Mouse (Mus musculus): Measurements from ENCODE around the gene Ccne1. TPM values are rescaled to one million over a fixed set of nuclear protein-coding genes. Genes with fewer than 3 reads are reported as not detected.

Gene Ccne1
- total RNA-seq, 2 experiments from 2014 or later, result 130 to 164 TPM

GRCm38 (mm10) chr7:38106711-38107311, 523 bp downstream of the Ccne1 start:
- ATAC-seq (replicated peaks; ENCODE audit: low FRiP score, low TSS enrichment, poor library complexity, severe bottlenecking), result 0 out of 2 replicates have a peak, but pooled peaks have one; percentile 2

GRCm38 (mm10) chr7:38105379-38105778, 2.0 kb downstream of the Ccne1 start:
- peak; percentile 81 for ATAC-seq (replicated peaks; ENCODE audit: low FRiP score, low TSS enrichment, poor library complexity, severe bottlenecking)

GRCm38 (mm10) chr7:38104097-38104496, 3.2 kb downstream of the Ccne1 start:
- no peak for ATAC-seq (replicated peaks; ENCODE audit: low FRiP score, low TSS enrichment, poor library complexity, severe bottlenecking)

- ATAC-seq (replicated peaks; ENCODE audit: low FRiP score, low TSS enrichment, poor library complexity, severe bottlenecking), result no peak
Observed at GRCm38 (mm10) chr7:38094353-38094752, 13.0 kb downstream of the Ccne1 start.

GRCm38 (mm10) chr7:38093101-38093500, 14.2 kb downstream of the Ccne1 start:
- no peak for ATAC-seq (replicated peaks; ENCODE audit: low FRiP score, low TSS enrichment, poor library complexity, severe bottlenecking)

- no peak for ATAC-seq (replicated peaks; ENCODE audit: low FRiP score, low TSS enrichment, poor library complexity, severe bottlenecking)
Observed at GRCm38 (mm10) chr7:38089930-38090675, 17.2 kb downstream of the Ccne1 start.

- ATAC-seq (replicated peaks; ENCODE audit: low FRiP score, low TSS enrichment, poor library complexity, severe bottlenecking), result no peak
Observed at GRCm38 (mm10) chr7:38088456-38088855, 18.9 kb downstream of the Ccne1 start.

- no peak for ATAC-seq (replicated peaks; ENCODE audit: low FRiP score, low TSS enrichment, poor library complexity, severe bottlenecking)
Observed at GRCm38 (mm10) chr7:38087856-38088255, 19.5 kb downstream of the Ccne1 start.

GRCm38 (mm10) chr7:38086401-38086800, 20.9 kb downstream of the Ccne1 start:
- no peak for ATAC-seq (replicated peaks; ENCODE audit: low FRiP score, low TSS enrichment, poor library complexity, severe bottlenecking)

- ATAC-seq (replicated peaks; ENCODE audit: low FRiP score, low TSS enrichment, poor library complexity, severe bottlenecking), result peak; percentile 57
Observed at GRCm38 (mm10) chr7:38085573-38086211, 21.6 kb downstream of the Ccne1 start.

- peak; percentile 90 for ATAC-seq (replicated peaks; ENCODE audit: low FRiP score, low TSS enrichment, poor library complexity, severe bottlenecking)
Observed at GRCm38 (mm10) chr7:38084778-38085572, 22.4 kb downstream of the Ccne1 start.

- no peak for ATAC-seq (replicated peaks; ENCODE audit: low FRiP score, low TSS enrichment, poor library complexity, severe bottlenecking)
Observed at GRCm38 (mm10) chr7:38082971-38083370, 24.4 kb downstream of the Ccne1 start.

GRCm38 (mm10) chr7:38077189-38077588, 30.1 kb downstream of the Ccne1 start:
- ATAC-seq (replicated peaks; ENCODE audit: low FRiP score, low TSS enrichment, poor library complexity, severe bottlenecking), result no peak

- no peak for ATAC-seq (replicated peaks; ENCODE audit: low FRiP score, low TSS enrichment, poor library complexity, severe bottlenecking)
Observed at GRCm38 (mm10) chr7:38075487-38075886, 31.8 kb downstream of the Ccne1 start.

- ATAC-seq (replicated peaks; ENCODE audit: low FRiP score, low TSS enrichment, poor library complexity, severe bottlenecking), result no peak
Observed at GRCm38 (mm10) chr7:38074920-38075319, 32.4 kb downstream of the Ccne1 start.

- no peak for ATAC-seq (replicated peaks; ENCODE audit: low FRiP score, low TSS enrichment, poor library complexity, severe bottlenecking)
Observed at GRCm38 (mm10) chr7:38074514-38074913, 32.8 kb downstream of the Ccne1 start.

- peak; percentile 81 for ATAC-seq (replicated peaks; ENCODE audit: low FRiP score, low TSS enrichment, poor library complexity, severe bottlenecking)
Observed at GRCm38 (mm10) chr7:38073782-38074181, 33.6 kb downstream of the Ccne1 start.

- ATAC-seq (replicated peaks; ENCODE audit: low FRiP score, low TSS enrichment, poor library complexity, severe bottlenecking), result no peak
Observed at GRCm38 (mm10) chr7:38071065-38071464, 36.3 kb downstream of the Ccne1 start.

GRCm38 (mm10) chr7:38070663-38071062, 36.7 kb downstream of the Ccne1 start:
- no peak for ATAC-seq (replicated peaks; ENCODE audit: low FRiP score, low TSS enrichment, poor library complexity, severe bottlenecking)

- ATAC-seq (replicated peaks; ENCODE audit: low FRiP score, low TSS enrichment, poor library complexity, severe bottlenecking), result no peak
Observed at GRCm38 (mm10) chr7:38064431-38064830, 42.9 kb downstream of the Ccne1 start.

All from megakaryocyte-erythroid progenitor cell, adult 5-6 weeks (primary cell).